Mouse (Mus musculus): ENCODE measurements at regions not wholly inside any gene's neighbourhood (a gene's known extent, or its start where the extent isn't known, plus 50 kb on each side); places are given as distances from the start of the nearest gene placed in this dataset.

DNA sequence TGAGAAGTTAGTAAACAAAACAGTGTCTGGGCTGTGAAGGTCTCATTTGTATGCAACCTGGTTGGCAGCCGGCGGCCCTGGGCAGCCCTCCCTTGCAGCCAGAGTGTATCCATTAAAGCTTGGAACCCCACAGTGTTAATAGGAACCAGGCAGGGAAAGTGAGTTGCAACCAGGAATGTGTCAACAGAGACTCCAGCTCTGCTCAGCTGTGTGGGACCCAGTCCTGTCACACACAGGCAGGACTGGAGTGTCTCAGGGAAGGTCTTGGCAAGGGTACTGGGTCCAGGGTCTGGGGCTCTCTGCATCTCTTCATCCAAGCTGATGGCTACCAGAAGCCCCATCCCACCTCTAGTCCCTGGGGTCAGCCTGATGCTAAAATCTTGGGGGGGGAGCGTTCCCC lies 556.8 kb upstream of the 3110018I06Rik start:
- DNase-seq = no peak

DNA sequence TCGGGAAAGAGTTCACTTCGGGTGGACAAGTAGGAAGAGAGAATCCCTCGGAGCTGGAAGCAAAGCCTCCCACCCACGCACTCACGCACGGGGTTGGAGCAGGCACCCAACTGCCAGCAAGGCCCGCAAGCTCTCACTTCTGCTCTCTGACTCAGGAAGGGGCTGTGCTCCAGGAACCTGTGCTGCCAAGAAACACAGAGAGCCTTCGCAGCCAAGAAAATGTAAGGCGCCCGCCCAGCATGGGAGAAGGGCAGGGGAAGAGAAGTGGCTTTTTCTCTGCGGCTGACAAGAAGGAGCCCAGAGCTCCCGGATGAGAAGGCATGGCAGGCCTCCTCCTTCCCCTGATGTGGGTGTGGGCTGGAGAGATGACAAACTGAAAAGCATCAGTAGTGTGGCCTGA lies 549.1 kb upstream of the 3110018I06Rik start:
- DNase-seq = peak; percentile 51

GRCm38 (mm10) chr12:106943874-106944273 lies 544.6 kb upstream of the 3110018I06Rik start:
- no peak for DNase-seq

DNA sequence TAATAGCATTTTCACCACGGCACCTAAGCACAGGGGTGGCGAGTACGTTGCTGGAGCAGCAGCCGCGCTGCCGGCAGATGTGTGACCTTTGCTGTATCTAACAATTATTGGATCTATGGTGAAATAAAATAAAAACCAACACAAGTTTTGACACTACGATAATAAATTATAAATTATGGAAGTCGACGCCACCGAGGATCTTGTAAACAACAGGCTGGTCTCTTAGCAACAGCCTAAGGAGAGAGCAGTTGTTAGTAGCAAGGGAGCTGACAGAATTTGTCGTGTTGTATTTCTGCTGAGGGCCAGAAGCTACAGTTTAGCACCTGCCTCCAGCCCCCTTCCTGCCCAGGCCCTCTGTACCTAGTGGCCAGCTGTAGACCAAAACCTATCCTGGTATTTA lies 535.8 kb upstream of the 3110018I06Rik start:
- DNase-seq = no peak

- peak; percentile 83 for DNase-seq
These were observed 532.7 kb upstream of the 3110018I06Rik start for GRCm38 (mm10) chr12:106955778-106956177.

DNA sequence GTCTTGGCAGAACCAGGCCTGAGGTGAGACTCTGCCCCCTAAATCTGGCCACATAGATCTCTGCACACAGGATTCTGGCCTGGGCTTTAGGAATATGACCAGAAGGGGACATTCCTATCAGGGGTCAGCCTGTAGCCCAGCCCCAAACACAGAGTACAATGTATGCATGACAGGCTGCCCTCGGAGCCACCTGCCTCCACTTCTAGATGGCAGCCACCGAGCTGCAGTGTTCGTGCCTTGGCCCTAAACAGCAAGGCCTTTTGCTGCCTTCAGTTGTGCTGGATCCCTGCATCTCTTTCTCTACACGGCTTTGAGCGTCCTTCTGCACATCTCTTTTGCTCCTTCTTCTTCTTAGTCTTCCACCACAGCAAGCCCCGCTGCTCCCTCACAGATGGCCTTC lies 532.2 kb upstream of the 3110018I06Rik start:
- peak; percentile 18 for DNase-seq

- DNase-seq = no peak
These were observed 526.4 kb upstream of the 3110018I06Rik start for GRCm38 (mm10) chr12:106961991-106962390.

DNA sequence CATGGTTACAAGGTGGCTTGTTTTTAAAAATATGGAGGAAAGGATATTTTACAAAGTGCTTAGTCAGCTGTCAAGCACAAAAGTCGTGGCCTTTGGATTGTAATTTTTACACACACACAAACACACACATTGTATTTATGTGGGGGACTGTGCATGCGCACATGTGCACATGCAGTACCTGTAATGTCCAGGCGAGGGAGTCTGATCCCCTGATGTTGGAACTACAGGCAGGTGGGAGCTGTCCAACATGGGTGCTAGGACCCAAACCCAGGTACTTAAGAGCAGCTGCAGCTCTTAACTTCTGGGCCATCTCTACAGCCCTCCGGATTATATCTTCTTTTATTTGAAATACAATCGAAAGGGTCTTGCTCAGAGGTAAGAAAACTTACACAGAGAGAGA lies 524.7 kb upstream of the 3110018I06Rik start:
- no peak for DNase-seq

DNA sequence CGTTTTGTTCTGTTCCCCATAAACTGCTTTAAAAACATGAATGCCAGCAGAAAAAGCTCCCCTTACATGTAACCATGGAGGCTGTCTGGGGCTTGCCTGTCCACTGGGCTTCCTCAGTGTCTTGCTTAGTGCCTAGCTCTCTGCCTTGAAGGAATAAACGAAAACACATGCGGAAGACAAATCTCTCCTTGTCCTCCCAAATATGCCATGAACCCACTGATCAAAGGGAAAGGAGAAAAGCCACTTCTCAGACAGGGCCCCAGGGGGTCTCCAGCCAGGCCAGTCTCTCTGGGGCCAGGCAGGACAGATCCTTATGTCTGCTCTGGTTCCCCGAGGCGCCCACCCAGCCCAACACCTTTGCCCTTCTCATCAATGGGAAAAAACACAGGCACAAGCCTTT lies 518.6 kb upstream of the 3110018I06Rik start:
- DNase-seq = no peak

- DNase-seq = no peak
These were observed 496.0 kb upstream of the 3110018I06Rik start for GRCm38 (mm10) chr12:106992421-106992820.

DNA sequence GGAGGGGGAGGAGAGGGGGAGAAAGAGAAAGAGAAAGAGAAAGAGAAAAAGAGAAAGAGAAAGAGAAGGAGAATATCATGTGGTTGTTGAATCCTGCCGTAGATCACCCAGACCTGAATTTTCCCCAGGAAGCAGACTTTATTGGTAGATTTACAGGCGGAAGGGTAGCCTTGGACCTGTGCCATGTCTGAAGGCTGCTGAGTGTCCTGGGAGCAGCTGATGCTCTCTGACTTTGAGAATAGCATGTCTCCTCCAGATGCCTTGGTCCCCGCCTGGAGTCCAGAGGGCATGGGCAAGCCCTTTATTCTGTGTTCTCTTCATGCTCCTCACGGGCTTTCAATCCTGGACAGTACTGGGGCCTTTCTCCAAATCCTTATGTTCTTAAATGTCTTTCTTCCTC lies 495.4 kb upstream of the 3110018I06Rik start:
- DNase-seq = no peak

DNA sequence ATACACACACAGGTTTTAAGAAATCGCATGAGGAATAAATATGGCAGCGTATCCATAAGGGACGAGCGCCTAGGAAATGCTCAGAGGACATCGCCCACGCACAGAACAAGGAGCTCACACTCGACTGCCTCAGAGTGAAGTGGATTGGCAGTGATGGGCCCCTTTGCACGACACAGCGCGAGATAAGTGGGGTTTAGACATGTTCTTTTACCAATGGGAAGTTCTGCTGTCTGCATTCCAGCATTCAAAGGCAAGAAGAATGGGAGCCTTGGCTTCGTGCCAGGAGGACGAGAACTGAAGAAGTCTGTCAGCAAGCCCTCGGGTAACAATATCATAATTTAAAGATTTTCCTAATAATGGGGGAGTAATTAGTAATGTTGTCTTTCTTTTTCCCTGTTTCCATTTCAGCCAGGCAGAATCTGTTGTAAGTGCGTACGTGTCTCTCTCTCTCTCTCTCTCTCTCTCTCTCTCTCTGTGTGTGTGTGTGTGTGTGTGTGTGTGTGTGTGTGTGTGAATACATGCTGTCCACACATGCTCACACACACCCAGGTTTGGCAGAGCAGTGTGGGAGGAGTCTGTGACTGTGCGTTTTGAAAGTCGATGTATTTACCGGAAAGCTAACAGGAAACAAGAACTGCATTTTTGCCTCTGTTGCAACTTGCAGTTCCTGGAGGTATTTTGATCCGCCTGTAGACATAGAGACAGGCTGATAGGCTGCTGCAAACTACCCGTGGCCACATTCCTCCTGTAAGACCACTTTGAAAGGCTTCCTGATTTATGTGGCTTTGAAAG lies 477.2 kb upstream of the 3110018I06Rik start:
- DNase-seq = no peak

- DNase-seq = no peak
These were observed 471.6 kb upstream of the 3110018I06Rik start for GRCm38 (mm10) chr12:107016801-107017200.

DNA sequence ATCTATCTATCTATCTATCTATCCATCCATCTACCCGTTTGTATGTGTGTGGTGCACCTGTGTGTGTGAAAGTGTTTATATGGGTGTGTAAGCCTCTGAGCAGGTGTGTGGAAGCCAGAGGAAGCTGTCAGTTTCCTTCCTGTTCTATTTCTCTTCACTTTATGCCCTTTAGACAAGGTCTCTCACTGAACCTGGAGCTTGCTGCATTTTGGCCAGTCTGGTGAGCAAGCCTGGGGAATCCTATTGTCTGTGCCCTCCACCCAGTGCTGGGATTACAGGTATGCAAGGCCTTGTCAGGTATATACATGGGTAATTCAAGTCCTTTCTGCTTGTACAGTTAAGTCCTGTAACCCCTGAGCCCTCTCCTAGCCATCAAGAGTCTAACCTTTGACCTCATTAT lies 466.6 kb upstream of the 3110018I06Rik start:
- DNase-seq = no peak

GRCm38 (mm10) chr12:107026821-107027220 lies 461.6 kb upstream of the 3110018I06Rik start:
- no peak for DNase-seq

GRCm38 (mm10) chr12:107027842-107028549 lies 460.4 kb upstream of the 3110018I06Rik start:
- no peak for DNase-seq

- no peak for DNase-seq
These were observed 459.4 kb upstream of the 3110018I06Rik start for GRCm38 (mm10) chr12:107028985-107029384.

GRCm38 (mm10) chr12:107036357-107036756 lies 452.1 kb upstream of the 3110018I06Rik start:
- no peak for DNase-seq

GRCm38 (mm10) chr12:107041927-107042652 lies 446.3 kb upstream of the 3110018I06Rik start:
- no peak for DNase-seq

DNA sequence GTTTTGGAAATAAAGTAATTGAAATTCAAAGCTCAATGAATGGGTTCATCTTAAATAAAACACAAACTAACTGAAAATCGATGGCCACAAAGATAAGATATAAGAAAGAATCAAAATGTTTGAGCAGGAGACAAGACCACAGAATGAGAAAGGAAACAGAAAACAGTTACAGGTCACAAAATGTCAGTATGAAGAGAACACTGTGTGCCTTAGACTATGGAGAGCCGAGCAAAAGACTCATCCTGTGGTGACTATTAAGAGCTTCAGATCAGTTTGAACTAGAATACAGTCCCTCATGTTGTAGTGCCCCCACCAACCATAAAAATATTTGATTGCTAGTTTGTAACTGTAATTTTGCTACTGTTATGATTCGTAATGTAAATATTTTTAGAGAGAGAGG lies 441.9 kb upstream of the 3110018I06Rik start:
- no peak for DNase-seq

GRCm38 (mm10) chr12:107047059-107047531 lies 441.3 kb upstream of the 3110018I06Rik start:
- peak; percentile 44 for DNase-seq

- no peak for DNase-seq
These were observed 437.4 kb upstream of the 3110018I06Rik start for GRCm38 (mm10) chr12:107050891-107051635.

DNA sequence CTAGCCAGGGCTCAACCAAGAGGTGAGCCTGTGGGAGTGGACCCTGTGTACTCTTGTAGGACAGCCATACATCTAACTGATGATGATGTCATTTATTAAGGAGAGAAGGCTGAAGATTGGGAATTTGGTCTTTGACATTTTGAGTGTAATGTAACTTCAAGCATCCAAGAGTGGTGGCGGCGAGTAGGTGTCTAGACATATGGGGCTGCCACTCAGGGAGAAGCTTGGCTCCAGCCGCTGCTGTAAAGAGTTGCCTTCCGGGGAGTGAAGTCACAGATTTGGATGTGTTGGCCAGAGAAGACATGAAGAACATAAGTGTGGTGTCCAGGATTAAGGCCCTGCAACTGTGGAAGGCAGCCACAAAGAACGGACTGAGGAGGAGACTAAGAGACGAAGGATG lies 436.3 kb upstream of the 3110018I06Rik start:
- DNase-seq = no peak
